Mouse (Mus musculus) left cerebral cortex, postnatal 10 days (tissue): ENCODE measurements around the gene Dclk1. TPM values are rescaled to one million over a fixed set of nuclear protein-coding genes. Genes with fewer than 3 reads are reported as not detected.
A peak's percentile ranks its signal among the peaks of the same experiment; 100 is the strongest.

Source experiments
- DNase-seq, 2 experiments: peaks; one replicate each; pipeline ENCODE4 v3.0.0; 2021 to 2022; ENCODE audit warnings: low spot score in 2 of 2, mixed read lengths in 1 of 2; ENCODE audit errors: extremely low spot score in 1 of 2
- intact Hi-C: fragments of 180-260 bp; cut with DNase I; formaldehyde crosslinking; loops from one replicate; pipeline ENCODE4 v1.15.1; 2025
- total RNA-seq, 2 experiments: library from RNA; stranded (reverse); gene quantifications; 2 replicates each; pipeline ENCODE4 v1.2.3; 2021

The Dclk1 gene
- total RNA-seq, 2 experiments from 2014 or later: 970 to 973 TPM

DNA sequence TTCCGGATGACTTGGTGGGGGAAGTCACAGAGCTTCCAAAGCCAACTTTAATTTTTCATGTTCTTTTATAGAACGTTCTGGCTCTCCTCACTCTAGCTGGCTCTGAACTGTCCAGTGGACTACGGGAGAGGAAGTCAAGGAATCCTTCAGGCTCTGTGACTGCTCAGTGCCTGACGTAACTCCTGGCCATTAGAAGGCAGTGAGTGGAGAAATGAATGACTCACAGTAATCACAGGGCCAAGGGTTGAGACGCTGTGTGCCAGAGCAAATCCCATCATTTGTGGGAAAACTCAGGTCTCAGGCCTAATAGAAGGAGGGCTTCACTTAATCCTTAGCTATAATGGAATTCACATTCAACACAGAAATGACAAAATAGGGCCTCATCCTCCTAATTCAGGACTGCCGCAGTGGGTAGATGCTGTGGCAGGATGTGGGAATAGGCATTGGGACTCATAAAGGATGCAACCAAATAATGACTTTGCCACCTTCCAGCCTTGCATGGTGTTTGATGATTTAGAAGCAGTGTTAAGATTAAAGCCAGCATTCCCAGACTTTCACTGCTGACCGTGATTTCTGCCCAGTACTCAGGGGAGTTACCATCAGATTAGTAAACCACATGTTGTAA is 65.5 kb downstream of the Dclk1 start:
- no peak for DNase-seq
- intact Hi-C loops: no loop called here

DNA sequence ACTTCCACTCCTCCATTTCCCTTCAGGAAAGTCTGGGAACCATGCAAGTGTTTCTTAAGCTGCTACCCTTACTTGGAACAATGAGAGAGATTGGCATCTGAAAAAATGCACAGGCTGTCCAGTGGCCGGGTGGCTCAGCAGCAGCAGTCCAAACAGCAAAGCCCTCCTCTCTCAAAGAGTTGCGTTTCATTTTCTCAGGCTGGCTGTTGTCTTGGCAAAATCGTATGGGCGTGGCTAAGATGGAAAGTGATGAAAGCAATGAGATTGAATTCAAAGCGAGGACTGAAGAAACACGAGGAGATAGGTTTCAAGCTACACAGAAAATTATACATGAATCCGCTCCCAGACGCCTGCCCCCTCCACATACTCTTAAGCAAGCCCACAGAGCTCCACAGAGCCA is 67.8 kb downstream of the Dclk1 start:
- intact Hi-C loops: loop anchor here (10.0 kb wide), 1 partner anchor 65 kb away; the partner anchor contains the start of gene Dclk1
- DNase-seq: no peak

DNA sequence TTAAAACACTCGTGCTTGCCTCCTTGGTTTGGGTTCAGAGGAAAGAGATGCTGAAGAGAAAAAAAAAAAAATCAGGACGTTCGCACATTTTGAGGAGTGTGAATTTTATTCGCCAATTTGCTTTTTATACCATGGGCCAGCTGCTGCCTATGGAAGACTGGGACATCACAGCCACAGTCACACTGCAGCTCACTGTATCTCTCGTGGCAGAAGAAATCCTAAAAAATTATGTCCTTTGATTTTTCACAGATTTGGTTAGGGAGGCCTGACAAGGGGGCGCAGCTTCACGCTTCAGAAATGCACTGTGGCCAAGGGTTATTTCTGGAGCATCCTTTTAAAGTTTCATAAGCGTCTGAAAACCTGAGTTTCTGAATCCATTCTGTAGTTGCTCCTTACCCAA is 73.7 kb downstream of the Dclk1 start:
- intact Hi-C loops: loop anchor here (10.0 kb wide), 1 partner anchor 71 kb away; the partner anchor contains the start of gene Dclk1
- peak in 1 of 2 experiments; percentile 54 for DNase-seq

DNA sequence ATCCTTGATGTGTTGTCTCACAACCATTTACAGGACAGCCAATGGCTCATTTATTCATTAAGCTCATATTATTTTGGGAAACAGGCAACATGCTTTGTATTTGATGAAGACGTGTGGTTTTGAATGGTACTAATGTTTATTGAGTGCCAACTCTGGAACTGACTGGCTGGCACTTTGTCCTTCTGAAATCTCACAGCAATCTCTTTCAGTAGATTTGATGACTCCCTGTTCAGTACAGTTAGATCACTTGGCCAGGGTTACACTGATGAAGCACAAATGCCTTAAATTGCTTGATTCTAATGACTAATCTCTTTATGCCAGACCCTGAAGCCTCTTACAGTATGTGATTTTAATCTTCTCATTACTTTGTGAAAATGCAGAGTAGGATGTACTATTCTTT is 75.9 kb downstream of the Dclk1 start:
- DNase-seq: no peak
- intact Hi-C loops: loop anchor here (10.0 kb wide), 1 partner anchor 73 kb away; the partner anchor contains the start of gene Dclk1

DNA sequence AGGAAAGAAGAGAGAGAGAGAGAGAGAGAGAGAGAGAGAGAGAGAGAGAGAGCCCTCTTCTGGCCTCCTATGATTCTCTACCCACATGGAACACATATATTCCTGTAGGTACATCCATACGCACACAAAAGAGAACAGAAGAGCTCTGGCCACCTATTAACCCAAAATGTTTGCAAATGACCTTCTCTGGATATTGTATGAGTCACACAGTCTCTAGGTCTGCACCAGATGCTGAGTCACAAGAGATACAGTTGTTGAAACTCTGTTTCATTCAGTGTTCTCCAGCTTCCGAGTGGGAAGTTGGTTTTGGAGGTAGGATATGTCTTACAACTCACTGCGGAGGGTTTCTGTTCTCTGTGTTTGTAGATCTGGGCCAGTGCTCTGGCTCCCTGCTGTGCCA is 78.4 kb downstream of the Dclk1 start:
- intact Hi-C loops: no loop called here
- DNase-seq: no peak

DNA sequence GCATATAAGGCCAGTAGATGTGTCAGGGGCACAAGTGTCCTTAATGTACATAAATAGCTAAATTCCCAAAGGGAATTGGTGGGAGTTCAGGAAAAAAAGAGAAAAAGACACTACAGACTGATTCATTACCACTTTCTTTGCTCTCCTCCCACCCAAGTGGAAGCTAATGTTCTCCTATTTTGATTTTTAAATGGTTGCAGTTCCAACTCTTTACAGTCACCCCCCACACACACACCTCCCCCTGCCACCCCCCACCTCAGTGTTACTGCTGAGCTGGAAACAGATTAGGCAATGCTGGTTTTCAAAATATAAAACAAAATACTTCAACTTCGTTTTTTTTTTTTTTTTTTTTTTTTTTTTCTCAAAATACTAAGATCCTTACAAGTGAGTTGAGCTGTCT is 81.9 kb downstream of the Dclk1 start:
- DNase-seq: no peak
- intact Hi-C loops: no loop called here

DNA sequence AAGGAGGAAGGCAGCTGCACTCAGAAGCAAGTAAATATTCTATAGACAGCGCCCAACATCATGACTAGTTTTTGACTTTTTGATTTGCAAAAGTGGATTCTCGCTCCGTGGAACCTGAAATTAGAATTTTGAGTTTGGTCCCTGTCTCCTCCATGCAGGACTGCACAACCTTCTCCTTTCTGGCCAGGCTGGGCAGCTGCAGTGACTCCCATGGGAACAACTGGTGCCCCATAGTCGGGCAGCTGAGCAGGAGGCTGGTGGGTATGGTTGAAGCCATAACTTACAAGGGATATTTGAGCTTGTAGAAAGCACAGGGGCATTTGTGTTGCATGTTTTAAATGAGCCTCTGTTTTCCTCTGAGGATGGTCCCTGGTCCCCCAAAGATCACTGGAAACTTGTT is 88.3 kb downstream of the Dclk1 start:
- no peak for DNase-seq
- intact Hi-C loops: no loop called here

DNA sequence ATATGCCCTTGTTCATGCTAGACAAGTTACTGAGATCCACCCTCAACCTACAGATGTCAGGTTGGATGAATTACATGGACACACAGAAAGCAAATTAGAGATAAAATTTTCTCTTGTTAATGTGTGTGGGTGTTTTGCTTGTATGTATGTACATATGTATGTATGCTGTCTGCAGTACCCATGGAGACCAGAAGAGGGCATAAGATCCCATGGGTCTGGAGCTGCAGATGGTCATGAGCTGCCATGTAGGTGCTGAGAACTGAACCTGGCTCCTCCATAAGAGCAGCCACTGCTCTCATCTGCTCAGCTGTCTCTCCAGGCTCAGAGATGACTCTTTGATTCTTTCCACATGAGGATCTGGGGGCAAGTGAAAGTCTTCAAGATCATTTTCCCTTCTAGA is 89.5 kb downstream of the Dclk1 start:
- intact Hi-C loops: no loop called here
- DNase-seq: no peak

DNA sequence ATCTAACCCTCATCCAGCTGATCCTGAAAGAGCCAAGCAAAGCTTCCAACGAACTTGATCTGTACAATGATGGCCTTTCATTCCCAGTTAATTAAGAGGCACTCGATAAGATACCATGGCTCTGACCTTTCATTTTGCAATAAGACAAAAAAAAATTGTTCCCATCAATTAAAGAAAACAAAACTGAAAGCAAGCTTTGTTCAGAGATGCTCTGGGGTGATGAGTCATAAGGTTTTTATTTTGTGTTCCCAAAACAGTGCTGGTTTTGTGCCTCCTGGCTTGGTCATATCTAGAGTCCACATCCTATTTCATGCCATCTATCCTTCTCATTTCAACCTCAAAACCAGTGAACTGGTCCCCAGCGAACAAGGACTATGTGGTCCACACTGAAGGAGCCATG is 91.3 kb downstream of the Dclk1 start:
- intact Hi-C loops: no loop called here
- DNase-seq: no peak

DNA sequence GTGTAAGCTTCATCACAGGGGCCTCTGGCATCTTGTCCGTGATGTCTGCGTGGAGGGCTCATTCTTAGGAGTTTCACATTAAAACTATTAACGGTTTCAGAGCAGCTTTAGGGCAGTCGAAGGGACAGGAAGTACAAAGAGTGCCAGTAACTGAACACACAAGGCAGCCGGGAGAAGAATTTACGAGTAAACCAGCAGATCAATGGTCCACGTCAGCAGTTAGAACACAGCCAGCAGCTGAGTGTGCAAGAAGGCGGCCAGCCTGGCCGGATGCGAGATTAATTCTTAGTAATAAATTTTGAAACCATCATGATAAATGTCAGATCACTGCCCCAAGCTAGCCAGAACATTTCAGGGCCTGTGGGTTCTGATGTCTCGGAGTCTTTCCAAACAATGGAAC is 94.7 kb downstream of the Dclk1 start:
- intact Hi-C loops: no loop called here
- DNase-seq: no peak

DNA sequence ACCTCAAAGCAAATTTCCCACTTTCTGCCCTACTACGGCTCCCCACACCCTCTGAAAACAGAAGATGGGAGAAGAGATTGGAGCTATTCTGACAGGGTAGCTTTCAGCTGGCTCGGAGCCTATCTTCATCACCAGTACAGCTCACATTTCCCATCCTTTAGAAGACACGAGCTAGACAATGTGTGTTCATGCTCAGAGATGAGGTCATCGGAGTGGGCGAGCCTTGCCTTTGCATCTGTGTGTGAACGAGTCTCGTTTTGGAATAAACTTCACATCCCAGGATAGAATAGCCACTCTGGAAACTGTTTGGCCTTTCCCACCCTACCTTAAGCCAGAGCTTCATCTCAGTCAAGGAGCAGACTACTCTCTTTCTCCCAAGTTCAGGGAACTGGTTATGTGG is 95.5 kb downstream of the Dclk1 start:
- intact Hi-C loops: no loop called here
- DNase-seq: no peak

DNA sequence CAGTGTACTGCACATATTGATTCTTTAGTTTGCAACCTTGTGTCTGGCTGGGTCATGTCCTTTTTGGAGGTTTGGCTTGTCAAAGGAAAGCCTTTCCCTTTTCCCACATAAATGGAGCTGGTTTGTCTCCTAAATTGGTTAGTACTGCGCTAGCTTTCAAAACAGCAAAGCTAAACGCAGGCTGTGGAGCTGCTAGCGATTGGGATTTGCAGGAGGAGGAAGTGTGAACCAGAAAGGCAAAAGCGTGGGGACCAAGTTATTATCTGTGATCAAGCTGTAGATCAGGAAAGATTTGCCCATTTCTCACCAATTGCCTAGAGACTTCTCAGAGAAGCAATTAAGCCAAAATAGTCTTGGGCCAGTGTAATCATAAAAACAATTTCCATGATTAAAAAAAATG is 100.3 kb downstream of the Dclk1 start:
- intact Hi-C loops: no loop called here
- DNase-seq: no peak

DNA sequence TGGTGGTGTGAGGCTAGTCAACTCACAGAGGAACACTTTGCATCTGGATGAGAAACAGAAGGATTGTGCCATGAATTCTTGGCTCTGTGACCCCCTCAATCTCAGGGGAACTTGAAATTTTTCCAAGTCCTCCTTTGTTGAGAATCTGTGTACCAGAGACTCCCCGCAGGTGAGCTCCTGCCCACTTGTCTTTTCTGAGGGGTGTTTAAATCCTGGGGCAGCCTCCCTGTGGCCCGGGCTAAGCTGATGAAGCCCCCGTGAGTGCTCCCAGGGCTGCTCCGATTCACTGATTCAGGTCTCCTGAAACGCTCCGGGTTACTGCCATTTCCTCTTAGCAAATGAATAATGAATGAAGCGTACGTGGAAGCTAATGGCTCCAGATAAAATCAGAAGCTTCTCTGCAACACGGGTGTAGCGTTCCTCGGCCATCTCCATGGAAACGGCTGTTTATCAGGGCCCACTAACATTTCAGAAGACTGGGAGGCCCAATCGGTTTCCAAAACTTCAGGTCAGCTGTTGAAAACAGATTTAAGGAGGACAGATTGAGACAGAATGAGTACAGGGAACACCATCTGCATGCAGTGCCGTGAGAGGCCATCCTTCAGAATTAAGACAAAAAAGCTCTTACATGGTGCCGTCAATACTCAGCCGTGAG is 105.3 kb downstream of the Dclk1 start:
- DNase-seq: peak in 1 of 2 experiments; percentile 66
- intact Hi-C loops: no loop called here

DNA sequence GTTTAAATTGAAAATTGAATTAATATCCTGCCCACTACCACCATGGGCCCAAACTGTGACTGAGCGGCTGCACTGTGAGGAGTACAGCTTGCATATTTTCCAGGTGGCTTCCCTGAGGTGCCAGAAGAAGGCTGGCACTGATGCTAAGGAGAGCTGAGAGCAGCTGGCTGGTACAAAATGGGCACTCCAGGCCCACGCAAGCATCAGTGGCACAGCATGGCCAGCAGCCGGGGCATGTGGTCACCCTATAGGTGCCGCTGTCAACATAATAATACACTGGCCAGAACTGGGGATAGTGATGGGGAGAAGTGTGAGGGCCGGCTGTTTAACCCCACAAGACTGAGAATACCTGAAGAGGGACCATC is 105.8 kb downstream of the Dclk1 start:
- DNase-seq: peak in 1 of 2 experiments; percentile 47

DNA sequence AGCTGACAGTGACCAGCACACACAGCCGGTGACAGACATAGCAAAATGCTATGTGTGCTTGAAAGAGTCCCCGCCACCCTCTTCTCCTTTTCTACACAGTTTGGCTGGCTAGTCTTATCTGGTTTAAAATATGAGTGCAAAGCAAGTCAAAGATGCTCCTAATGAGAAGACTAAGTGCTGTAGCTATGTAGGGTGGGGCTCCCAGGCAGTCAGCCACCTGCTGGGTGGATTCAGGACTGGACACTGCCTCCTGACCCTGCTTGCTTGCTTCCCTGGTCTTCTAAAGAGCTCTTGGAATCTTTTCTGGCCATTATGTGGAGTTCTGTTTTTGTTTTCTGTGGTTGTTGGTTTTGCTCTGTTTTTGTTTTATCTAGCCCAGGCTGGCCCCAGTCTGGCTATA is 108.0 kb downstream of the Dclk1 start:
- no peak for DNase-seq
- intact Hi-C loops: loop anchor here (5.0 to 10.0 kb wide), 3 partner anchors 103 to 615 kb away; partner anchors contain the start of genes Alg5 and Exosc8

More for the DNA sequence above, 105.8 kb downstream of the Dclk1 start:
- intact Hi-C loops: no loop called here

DNA sequence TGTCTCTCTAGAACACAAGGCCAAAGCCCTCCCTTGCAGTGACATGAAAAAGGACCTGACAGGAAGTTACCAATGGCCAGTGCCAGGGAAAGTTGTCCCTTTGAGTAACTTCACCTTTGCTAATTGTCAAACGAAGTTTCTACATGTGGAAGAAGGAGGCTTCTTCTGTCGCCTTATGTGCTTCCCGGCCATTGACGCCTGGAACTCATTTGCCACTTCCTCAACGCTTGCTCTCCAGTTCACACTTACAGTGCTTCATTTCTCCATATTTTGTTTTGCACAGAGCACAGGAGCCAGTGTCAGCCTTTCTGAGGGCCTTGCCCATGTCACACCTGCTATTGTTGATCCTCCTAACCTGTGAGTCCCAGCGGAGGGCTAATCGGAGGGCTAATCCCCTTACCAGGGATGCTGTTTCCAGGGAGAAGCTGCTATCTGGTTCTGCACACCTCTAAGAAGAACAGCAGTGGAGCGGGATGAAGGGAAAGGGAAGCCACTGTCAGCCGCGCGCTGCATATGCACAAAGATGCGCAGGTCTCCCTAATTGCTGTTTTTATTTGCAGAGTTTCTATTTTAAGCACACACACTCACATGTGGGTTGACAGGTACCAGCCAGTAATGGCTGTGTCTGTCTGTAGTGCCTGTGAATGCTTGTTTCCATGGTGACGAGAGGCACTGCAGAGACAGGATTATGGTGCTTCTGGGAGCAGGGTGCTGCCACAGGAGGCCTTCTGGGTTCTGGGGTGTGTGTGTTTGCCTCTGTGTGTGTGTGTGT is 109.3 kb downstream of the Dclk1 start:
- intact Hi-C loops: loop anchor here (5.0 to 10.0 kb wide), 3 partner anchors 104 to 617 kb away; partner anchors contain the start of genes Alg5 and Exosc8

DNA sequence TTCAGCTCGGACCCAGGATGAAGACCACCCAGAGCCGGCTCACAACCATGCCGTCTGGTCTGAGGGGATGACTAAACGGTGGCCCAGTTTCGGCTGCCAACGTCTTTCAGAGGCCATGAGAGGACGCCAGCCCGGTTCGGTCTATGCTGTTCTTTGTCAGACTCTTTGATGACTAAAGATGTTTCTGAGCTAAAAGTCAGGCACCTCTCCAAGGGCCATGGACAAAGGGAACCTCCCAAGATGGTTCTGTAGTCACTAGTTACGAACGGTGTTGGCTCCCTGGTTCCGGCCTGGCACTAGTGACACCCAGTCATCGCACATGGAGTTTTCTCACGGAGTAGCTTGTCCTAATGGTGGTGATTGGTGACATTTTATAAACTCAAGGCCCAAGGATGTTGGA is 110.4 kb downstream of the Dclk1 start:
- peak in 1 of 2 experiments; percentile 50 for DNase-seq
- intact Hi-C loops: loop anchor here (5.0 to 10.0 kb wide), 3 partner anchors 105 to 618 kb away; partner anchors contain the start of genes Alg5 and Exosc8

More for the DNA sequence above, 109.3 kb downstream of the Dclk1 start:
- DNase-seq: peak in 1 of 2 experiments; percentile 50

DNA sequence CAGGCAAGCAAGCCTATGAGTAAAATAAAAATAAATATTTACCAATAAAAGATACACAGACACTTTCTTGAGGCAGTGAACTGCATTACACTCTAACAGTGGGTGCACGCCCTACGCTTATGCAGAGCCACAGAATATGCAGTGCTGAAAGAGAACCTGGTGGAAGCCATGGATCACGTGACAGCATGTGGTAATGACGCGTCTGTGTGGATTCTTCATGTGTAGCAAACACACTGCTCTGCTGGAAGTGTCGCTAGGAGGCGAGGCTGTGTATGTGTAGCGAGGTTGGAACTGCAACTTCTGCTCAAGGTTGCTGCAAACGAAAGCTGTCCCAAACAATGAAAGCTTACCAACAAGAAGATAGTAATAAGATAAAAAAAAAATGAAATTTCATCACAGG is 111.0 kb downstream of the Dclk1 start:
- intact Hi-C loops: loop anchor here (5.0 to 10.0 kb wide), 3 partner anchors 106 to 618 kb away; partner anchors contain the start of genes Alg5 and Exosc8
- no peak for DNase-seq

DNA sequence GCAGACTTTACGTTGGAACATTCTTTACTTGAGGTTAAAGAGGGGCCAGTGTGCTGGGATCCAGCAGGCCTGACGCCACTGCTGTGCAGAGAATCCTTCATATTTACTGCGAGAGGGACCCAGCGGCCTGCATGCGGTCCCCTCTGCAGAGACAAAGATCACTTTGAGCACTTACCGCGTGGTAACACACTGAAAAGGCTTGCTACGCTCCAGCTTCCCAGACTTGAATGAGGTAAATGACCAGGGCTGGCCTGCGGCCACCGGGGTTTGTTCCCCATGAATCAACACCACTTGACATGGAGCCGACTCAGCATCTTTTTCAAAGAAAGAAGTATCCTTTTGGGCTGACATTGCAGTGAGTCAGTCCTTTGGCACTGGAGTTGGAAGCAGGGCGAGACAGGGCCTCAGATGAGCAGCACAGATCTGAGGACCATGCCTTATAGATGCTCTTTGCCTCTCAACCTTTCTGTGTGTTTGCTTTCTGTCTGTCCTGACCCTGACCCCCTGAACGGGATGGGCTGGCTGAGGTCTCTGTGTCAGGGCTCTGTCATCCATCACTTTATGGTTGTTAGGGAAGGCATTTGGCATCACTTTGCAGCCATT is 111.8 kb downstream of the Dclk1 start:
- peak; percentile 61 to 73 for DNase-seq
- intact Hi-C loops: loop anchor here (2.0 to 10.0 kb wide), 4 partner anchors 107 to 619 kb away; partner anchors contain the start of genes Alg5 and Exosc8
